Mouse (Mus musculus) common myeloid progenitor, adult 5-6 weeks (primary cell): Measurements from ENCODE around the gene Nhej1. TPM values are rescaled to one million over a fixed set of nuclear protein-coding genes. Genes with fewer than 3 reads are reported as not detected.

Source experiments
- ATAC-seq: replicated peaks from 2 replicates; pipeline ENCODE4 v1.8.0; 2016; ENCODE audit warnings: low read depth, mild to moderate bottlenecking, moderate TSS enrichment, inconsistent platforms; ENCODE audit not compliant: poor library complexity, severe bottlenecking
- total RNA-seq: library from RNA; stranded (forward); fragments of 200-1000, 187-1606 nt; gene quantifications from 2 replicates; pipeline ENCODE4 v1.2.3, GENCODE M21; 2017

The Nhej1 gene
- total RNA-seq, 1 experiment from 2014 or later: 6.6 TPM

DNA sequence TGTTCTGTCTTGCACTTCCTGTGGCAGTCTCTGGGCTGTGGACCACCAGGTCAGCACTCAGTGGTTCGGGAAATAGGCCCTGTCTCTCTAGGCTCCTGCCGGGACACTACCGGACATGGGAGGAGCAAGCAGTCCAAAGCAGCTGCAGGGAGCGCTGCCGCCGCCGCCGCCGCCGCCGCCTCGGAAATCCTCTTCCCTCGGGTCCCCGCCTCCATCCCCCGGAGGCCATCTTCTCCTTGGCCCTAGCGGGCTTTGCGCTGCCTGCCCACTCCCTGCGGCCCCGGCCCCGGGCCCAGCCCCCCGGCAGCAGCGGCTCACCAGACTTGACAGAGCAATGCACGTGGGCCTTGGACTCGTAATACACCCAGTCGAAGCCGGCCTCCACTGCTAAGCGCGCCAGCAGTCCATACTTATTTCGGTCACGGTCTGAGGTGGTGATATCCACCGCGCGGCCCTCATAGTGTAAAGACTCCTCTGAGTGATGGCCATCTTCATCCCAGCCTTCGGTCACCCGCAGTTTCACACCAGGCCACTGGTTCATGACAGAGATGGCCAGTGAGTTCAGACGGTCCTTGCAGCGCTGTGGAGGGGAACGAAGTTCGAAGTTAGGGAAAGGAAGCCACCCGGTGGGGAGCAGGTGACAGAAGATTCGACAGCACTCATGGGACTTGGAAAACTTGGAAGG, 176.9 kb downstream of the Nhej1 start:
- ATAC-seq: peak; percentile 37; the same call in 1 of the 2 replicates

DNA sequence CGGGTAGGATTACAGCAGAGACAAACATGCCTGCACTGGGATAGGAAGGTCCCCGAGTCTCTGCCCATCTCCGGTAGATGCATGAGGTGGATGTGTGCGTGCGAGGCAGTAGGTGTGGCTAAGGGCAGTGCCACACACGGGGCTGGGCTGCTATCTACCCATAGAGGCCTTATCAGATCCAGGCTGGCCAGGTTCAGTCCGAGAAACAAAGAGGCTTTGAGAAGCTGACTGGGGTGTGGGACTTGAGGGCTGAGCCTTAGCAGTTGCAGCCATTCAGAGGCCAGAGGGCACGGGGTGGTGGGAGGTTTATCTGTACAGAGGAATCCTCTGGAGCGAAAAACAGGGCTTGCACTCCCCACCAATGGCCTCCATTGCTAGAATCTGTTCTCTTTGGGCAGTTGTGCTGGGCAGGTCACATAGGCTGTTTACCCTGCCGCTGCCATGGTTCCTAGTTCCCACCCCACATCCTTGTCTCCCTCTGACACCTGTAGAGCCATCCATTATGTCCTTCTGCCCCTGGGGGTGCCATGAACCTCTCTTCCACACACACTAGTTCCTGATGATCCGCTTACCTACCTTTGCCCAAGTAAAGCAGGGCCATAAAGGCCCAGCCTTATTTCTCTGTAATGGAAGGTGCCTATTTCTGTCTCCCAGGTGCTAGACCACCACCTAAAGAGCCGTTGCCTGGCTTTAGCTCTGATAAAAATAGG, 183.2 kb downstream of the Nhej1 start:
- no peak for ATAC-seq

DNA sequence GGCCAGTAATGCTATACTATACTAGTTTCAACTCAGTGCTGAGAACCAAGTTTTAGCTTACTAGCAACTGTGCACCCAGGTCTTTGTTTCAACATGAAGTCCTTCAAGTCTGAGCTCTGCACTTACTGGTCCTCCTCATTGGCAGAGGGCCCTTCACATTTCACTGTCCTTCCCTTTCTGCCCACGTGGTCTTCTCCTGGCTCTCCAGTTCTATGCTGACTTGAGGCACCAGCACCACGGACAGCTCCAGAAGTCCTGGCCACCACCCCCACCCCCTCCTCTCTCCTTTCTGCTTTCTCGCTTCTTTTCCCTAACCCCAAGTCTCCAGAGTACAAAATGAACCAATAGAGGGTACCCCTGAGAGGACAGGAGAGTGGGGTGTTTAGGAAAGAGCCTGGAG, 185.2 kb downstream of the Nhej1 start:
- ATAC-seq: 0 out of 2 replicates have a peak, but pooled peaks have one; percentile 45

DNA sequence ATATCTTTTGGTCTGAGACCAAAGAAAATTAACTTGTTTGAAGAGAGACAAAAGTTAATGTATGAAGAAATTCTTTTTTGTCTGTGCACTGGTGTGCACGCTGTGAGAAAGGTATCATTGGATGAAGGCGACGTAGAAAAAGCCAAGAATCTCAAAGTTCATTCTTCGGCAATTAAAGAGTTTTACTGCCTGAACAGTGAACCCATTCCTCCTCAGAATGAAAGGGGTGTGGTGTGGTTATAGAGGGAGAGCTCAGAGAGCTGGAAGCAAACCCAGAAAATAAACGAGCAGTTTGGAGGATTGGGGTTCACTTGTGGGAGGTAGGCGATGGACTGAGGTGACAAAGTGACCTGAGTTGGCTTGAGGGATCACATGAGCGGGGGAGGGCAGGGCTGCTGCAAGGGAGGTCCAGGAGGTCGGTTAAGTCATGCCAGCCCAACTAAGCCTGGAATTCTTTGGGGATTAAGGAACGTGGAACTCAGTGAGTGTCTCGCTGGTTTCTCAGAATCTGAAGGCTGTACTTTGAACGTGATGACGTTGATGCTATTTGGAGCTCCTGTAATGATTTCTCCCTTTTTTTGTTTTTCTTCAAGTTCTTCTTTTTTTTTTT, 188.7 kb downstream of the Nhej1 start:
- ATAC-seq: no peak

DNA sequence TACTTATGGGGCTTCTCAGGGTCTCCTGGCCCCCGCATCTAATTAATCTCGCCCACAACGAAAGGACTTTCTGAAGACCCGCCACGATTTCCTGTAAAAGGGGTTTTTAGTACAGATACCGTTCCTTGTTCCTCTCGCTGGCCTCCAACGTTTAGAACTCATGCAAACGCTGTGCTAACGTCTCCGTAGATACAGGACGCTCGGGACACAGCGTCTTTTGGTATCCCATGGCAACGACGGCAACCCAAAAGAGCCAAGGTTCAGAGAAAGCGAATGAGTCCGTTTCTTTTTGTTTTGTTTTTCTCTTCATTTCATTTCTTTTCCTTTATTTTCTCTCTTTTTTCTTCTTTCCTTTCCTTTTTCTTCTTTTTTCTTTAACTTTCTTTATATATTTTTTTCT, 189.6 kb downstream of the Nhej1 start, which contains the start of gene Cfap65:
Gene Cfap65 (minus strand): TSS at position 198 of the 400 bp plus-strand sequence.
- ATAC-seq: 0 out of 2 replicates have a peak, but pooled peaks have one; percentile 50

DNA sequence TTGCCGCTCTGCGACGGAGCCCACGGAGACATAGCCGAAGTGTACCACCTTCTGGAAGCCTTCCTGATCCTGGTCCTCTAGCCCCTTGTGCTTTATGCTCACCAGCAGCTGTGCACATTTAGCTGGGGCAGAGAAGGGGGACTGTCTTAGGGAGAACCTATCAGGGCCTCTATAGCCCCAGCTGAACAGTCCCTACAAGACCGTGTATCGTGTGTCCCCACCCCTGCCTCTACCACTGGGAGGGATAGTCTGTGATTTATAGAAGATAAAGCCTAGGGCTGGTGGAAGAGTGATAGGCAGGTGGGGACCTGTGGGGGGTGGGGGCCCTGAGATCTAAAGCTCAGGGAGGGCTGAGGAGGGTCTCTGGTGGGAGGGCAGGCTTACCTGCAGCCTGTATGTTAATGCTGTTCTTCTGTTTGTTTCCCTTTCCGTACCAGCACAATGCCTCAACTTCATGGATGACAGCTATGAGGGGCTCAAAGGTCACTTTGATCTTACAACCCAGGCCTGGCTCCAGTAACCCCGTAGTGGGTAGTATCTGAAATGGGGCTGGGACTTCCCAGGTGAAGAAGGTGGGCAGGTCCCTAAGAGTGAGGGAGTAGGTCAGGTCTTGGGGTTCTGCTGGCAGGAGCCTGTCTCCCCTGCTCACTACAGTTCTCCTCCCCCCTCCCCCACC, 197.2 kb downstream of the Nhej1 start:
- no peak for ATAC-seq

DNA sequence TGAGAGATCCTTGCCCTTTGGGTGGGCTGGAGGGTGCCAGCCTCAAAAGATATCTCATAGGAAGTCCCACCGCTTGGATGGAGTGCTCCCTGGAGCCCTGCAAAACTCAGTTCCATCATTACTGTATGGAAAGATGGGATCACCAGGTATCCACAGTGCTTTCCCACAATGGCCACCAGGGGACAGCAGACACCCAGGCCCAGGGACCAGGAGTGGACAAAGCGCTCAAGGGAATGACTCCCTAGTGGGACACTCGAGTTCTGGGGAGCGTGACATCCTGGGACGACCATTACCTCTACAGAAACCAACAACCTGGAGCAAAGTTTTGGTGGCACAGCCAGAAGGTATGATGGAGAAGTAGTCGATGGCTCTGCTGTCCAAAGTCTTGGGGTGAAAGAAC, 198.3 kb downstream of the Nhej1 start:
- 0 out of 2 replicates have a peak, but pooled peaks have one; percentile 36 for ATAC-seq

DNA sequence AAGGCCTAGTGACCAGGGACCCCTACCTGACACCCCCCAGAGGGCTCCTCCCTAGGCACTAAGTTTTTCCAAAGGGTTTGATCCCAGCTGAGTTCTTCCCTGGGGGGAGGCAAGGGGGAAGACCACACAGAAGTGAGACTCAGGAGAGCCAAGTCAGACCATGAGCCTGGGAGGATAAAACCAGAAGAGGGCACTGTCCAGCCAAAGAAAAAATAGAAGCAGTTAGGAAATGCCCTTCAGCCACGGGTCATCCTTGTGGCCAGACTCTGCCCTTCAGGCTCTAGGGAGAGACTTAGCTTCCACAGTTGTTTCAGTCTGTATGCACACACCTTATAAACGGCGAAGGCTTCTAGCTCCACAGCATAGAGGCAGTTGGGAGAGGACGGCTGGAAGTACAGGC, 200.5 kb downstream of the Nhej1 start:
- no peak for ATAC-seq

Other genes with a start within 250 kb of the Nhej1 start
- gene Fev, start 239.8 kb downstream of the Nhej1 start, total RNA-seq: not detected in 2 replicates
- not detected in 2 replicates for gene Cryba2, start 232.1 kb downstream of the Nhej1 start, total RNA-seq
- gene Cfap65, start 189.6 kb downstream of the Nhej1 start, total RNA-seq: not detected in 2 replicates
- gene Ihh, start 173.5 kb downstream of the Nhej1 start, total RNA-seq: not detected in 2 replicates
- gene Slc23a3, start 8.7 kb upstream of the Nhej1 start, total RNA-seq: not detected in 2 replicates
- 37.0 and 38.3 TPM in 2 replicates for gene Cnppd1, start 17.5 kb upstream of the Nhej1 start, total RNA-seq
- gene Retreg2, start 17.6 kb upstream of the Nhej1 start, total RNA-seq: 45.8 and 60.1 TPM in 2 replicates
- gene Zfand2b, start 43.4 kb upstream of the Nhej1 start, total RNA-seq: 12.7 and 21.8 TPM in 2 replicates
- gene Abcb6, start 55.2 kb upstream of the Nhej1 start, total RNA-seq: 17.8 and 22.9 TPM in 2 replicates
- 13.1 and 17.3 TPM in 2 replicates for gene Ankzf1, start 67.0 kb upstream of the Nhej1 start, total RNA-seq
- 6.8 and 8.5 TPM in 2 replicates for gene Atg9a, start 67.0 kb upstream of the Nhej1 start, total RNA-seq
- gene Glb1l, start 85.6 kb upstream of the Nhej1 start, total RNA-seq: 7.5 and 13.1 TPM in 2 replicates
- gene Stk16, start 85.6 kb upstream of the Nhej1 start, total RNA-seq: 60.9 and 92.2 TPM in 2 replicates
- gene Tuba4a, start 94.7 kb upstream of the Nhej1 start, total RNA-seq: 156 and 186 TPM in 2 replicates
- 1.1 TPM in 1 of 2 replicates, not detected in the other for gene A630095N17Rik, start 106.9 kb upstream of the Nhej1 start, total RNA-seq
- 5.9 and 9.5 TPM in 2 replicates for gene Dnajb2, start 111.2 kb upstream of the Nhej1 start, total RNA-seq
- gene Ptprn, start 139.3 kb upstream of the Nhej1 start, total RNA-seq: 0.14 TPM in 1 of 2 replicates, not detected in the other
- not detected in 2 replicates for gene Resp18, start 153.2 kb upstream of the Nhej1 start, total RNA-seq
- gene Dnpep, start 192.8 kb upstream of the Nhej1 start, total RNA-seq: 28.7 and 37.5 TPM in 2 replicates
- gene Des, start 235.1 kb upstream of the Nhej1 start, total RNA-seq: not detected in 2 replicates